Mouse (Mus musculus) CH12.LX (cell line): ENCODE data around the gene Ppp1r1a. TPM values are rescaled to one million over a fixed set of nuclear protein-coding genes. Genes with fewer than 3 reads are reported as not detected.
A peak's percentile ranks its signal among the peaks of the same experiment; 100 is the strongest.

Source experiments
- DNase-seq: peaks from one replicate; pipeline ENCODE4 v3.0.0-alpha.2; 2013; ENCODE audit errors: extremely low read depth
- H3K27ac ChIP-seq: 2 replicates; pipeline ENCODE4 v1.5.1; 2012; ENCODE audit warnings: low read depth, mild to moderate bottlenecking, control low read depth, moderate library complexity; ENCODE audit not compliant: insufficient read depth
- H3K27me3 ChIP-seq: replicated peaks from 2 replicates; pipeline ENCODE3; 2012; ENCODE audit warnings: inconsistent platforms
- H3K36me3 ChIP-seq, 2 experiments: replicated peaks in 1 of 2; 2 replicates each; pipeline versions ENCODE3 to v1.6.1; 2012; ENCODE audit warnings: inconsistent platforms in 1 of 2, low read length in 1 of 2, mild to moderate bottlenecking in 1 of 2, mixed read lengths in 1 of 2, moderate library complexity in 1 of 2; ENCODE audit not compliant: control insufficient read depth in 1 of 2, insufficient read depth in 1 of 2
- H3K4me1 ChIP-seq, 2 experiments: 2 replicates each; pipeline ENCODE4 v1.6.1; 2012; ENCODE audit warnings: inconsistent platforms in 1 of 2, moderate library complexity in 1 of 2; ENCODE audit not compliant: insufficient read depth in 2 of 2, control insufficient read depth in 1 of 2
- H3K4me2 ChIP-seq: 2 replicates; pipeline ENCODE4 v1.6.1; 2012; ENCODE audit warnings: low read depth, mild to moderate bottlenecking, control low read depth; ENCODE audit not compliant: poor library complexity, insufficient read depth, severe bottlenecking
- H3K4me3 ChIP-seq, 3 experiments: fragments of 150-350 bp in 1 of 3; sonication (generic) in 1 of 3; replicated peaks in 1 of 3; 2 replicates each; pipeline versions ENCODE3 to v1.5.1; 2011 to 2012; ENCODE audit warnings: low read depth in 2 of 3, low read length in 2 of 3, mild to moderate bottlenecking in 2 of 3, moderate library complexity in 2 of 3, control low read depth in 1 of 3, improper control_type of control experiment in 1 of 3, inconsistent platforms in 1 of 3, mixed read lengths in 1 of 3; ENCODE audit not compliant: poor library complexity in 1 of 3
- H3K79me2 ChIP-seq: replicated peaks from 2 replicates; pipeline ENCODE4 v1.6.1; 2012; ENCODE audit warnings: mild to moderate bottlenecking, moderate library complexity; ENCODE audit not compliant: control insufficient read depth, poor library complexity, insufficient read depth, severe bottlenecking; ENCODE audit errors: extremely low read depth
- H3K9ac ChIP-seq: 2 replicates; pipeline ENCODE4 v1.6.1; 2012; ENCODE audit warnings: low read depth, mild to moderate bottlenecking, control low read depth, moderate library complexity; ENCODE audit not compliant: insufficient read depth
- H3K9me3 ChIP-seq: replicated peaks from 2 replicates; pipeline ENCODE3; 2012; ENCODE audit warnings: low read length, inconsistent platforms, mixed read lengths
- CTCF ChIP-seq, 2 experiments: IDR thresholded peaks in 1 of 2; conservative IDR thresholded peaks in 1 of 2; 2 replicates each; pipeline ENCODE4 v1.5.1; 2011 to 2012; ENCODE audit warnings: low read depth in 2 of 2, low read length in 2 of 2, improper control_type of control experiment in 1 of 2, inconsistent platforms in 1 of 2, mild to moderate bottlenecking in 1 of 2, moderate library complexity in 1 of 2
- E2F4 ChIP-seq: IDR thresholded peaks from 2 replicates; pipeline ENCODE4 v1.6.1; 2011; ENCODE audit warnings: low read depth, low read length, improper control_type of control experiment; ENCODE audit not compliant: insufficient replicate concordance
- GABPA ChIP-seq: IDR thresholded peaks from 2 replicates; pipeline ENCODE4 v1.6.1; 2012; ENCODE audit warnings: low read depth, low read length, improper control_type of control experiment, inconsistent platforms; ENCODE audit not compliant: insufficient replicate concordance
- HCFC1 ChIP-seq: IDR thresholded peaks from 2 replicates; pipeline ENCODE4 v1.6.1; 2012; ENCODE audit warnings: low read depth, mild to moderate bottlenecking, inconsistent platforms, low read length, improper control_type of control experiment
- JUN ChIP-seq: IDR thresholded peaks from 2 replicates; pipeline ENCODE4 v1.6.1; 2011; ENCODE audit warnings: low read depth, mild to moderate bottlenecking, low read length, improper control_type of control experiment, moderate library complexity; ENCODE audit not compliant: insufficient read depth
- JUND ChIP-seq: conservative IDR thresholded peaks from 2 replicates; pipeline ENCODE4 v1.6.1; 2011; ENCODE audit warnings: low read depth, low read length, improper control_type of control experiment
- MEF2A ChIP-seq: IDR thresholded peaks from 2 replicates; pipeline ENCODE4 v1.6.1; 2014; ENCODE audit warnings: low read depth, mild to moderate bottlenecking, inconsistent platforms, low read length, improper control_type of control experiment, borderline replicate concordance
- NELFE ChIP-seq: IDR thresholded peaks from 2 replicates; pipeline ENCODE4 v1.6.1; 2011; ENCODE audit warnings: low read depth, low read length, improper control_type of control experiment
- POLR2A ChIP-seq: IDR thresholded peaks from 2 replicates; pipeline ENCODE4 v1.6.1; 2011; ENCODE audit warnings: low read depth, mild to moderate bottlenecking, improper control_type of control experiment, low read length
- POLR2AphosphoS2 ChIP-seq: IDR thresholded peaks from 2 replicates; pipeline ENCODE4 v1.6.1; 2011; ENCODE audit warnings: low read depth, low read length, improper control_type of control experiment
- RAD21 ChIP-seq: IDR thresholded peaks from 2 replicates; pipeline ENCODE4 v1.6.1; 2011; ENCODE audit warnings: low read depth, mild to moderate bottlenecking, low read length, improper control_type of control experiment, moderate library complexity
- SMC3 ChIP-seq: IDR thresholded peaks from 2 replicates; pipeline ENCODE4 v1.6.1; 2011; ENCODE audit warnings: low read depth, low read length, improper control_type of control experiment
- TBP ChIP-seq: conservative IDR thresholded peaks from 2 replicates; pipeline ENCODE4 v1.6.1; 2011; ENCODE audit warnings: low read depth, low read length, improper control_type of control experiment
- USF2 ChIP-seq: conservative IDR thresholded peaks from 2 replicates; pipeline ENCODE4 v1.6.1; 2011; ENCODE audit warnings: low read depth, low read length, improper control_type of control experiment
- ZC3H11A ChIP-seq: IDR thresholded peaks from 2 replicates; pipeline ENCODE4 v1.6.1; 2012; ENCODE audit warnings: low read depth, mild to moderate bottlenecking, inconsistent platforms, low read length, improper control_type of control experiment
- dilution Hi-C: fragments of 300-500 bp; cut with MboI; formaldehyde crosslinking; loops from 2 replicates; pipeline ENCODE4 v1.14.3; 2020; ENCODE audit warnings: low sequenced_read_pairs; ENCODE audit not compliant: extremely low pct_unique_long_range_greater_than_20kb, extremely low pct_ligation_motif_present
- in situ Hi-C: fragments of 300-500 bp; cut with MboI; formaldehyde crosslinking; loops from 3 replicates; pipeline ENCODE4 v1.14.3; 2019; ENCODE audit warnings: low sequenced_read_pairs, low pct_ligation_motif_present, low pct_unique_long_range_greater_than_20kb, mixed read lengths
- polyA plus RNA-seq: library from polyadenylated mRNA; unstranded; fragments of >175 nt; gene quantifications from 2 replicates; pipeline ENCODE4 v1.2.1, GENCODE M21; 2012; ENCODE audit warnings: low read depth; ENCODE audit not compliant: insufficient read length
- total RNA-seq, 2 experiments: library from RNA; depleted of rRNA; stranded (reverse); fragments of 300-350 nt in 1 of 2; fragments of >200 nt in 1 of 2; gene quantifications; 2 replicates each; pipeline ENCODE4 v1.2.3; 2012 to 2014

The Ppp1r1a gene
- total and polyA plus RNA-seq, 3 experiments: 0.59 TPM; not detected in 2

- dilution Hi-C loops (no loop called here), in situ Hi-C loops (no loop called here)
- TF ChIP-seq USF2: no peak
- TF ChIP-seq CTCF (conservative IDR thresholded peaks at IDR 0.05 in 1 of 2, IDR thresholded peaks at IDR 0.05 in 1 of 2; ENCODE audit: low read depth in 2 of 2, low read length in 2 of 2): peak in 1 of 2 experiments; percentile 55; a peak in 3 of 4 replicates
- peak; percentile 18 for TF ChIP-seq RAD21
- no peak for TF ChIP-seq POLR2A
- TF ChIP-seq JUN: no peak
- TF ChIP-seq E2F4: no peak
- TF ChIP-seq GABPA: no peak
- TF ChIP-seq ZC3H11A: no peak
- TF ChIP-seq SMC3: peak; percentile 16; the same call in 1 of the 2 replicates
- H3K9ac ChIP-seq: no peak overlapping the region
- H3K27ac ChIP-seq: no peak overlapping the region
- DNase-seq: no peak
- no peak overlapping the region for H3K4me2 ChIP-seq
- H3K4me3 ChIP-seq: no peak overlapping the region
- no peaks in the 10 kb centered on the region for H3K79me2 ChIP-seq
- H3K4me1 ChIP-seq: peaks cover 0 to 22% of the 10 kb centered on the region in 2 experiments; a peak in 2 of 4 replicates
- no peaks in the 10 kb centered on the region for H3K36me3 ChIP-seq
- no peaks in the 10 kb centered on the region for H3K27me3 ChIP-seq
- no peaks in the 10 kb centered on the region for H3K9me3 ChIP-seq
Measured at GRCm38 (mm10) chr15:103547983-103548382, 10.2 kb upstream of the Ppp1r1a start.

- in situ Hi-C loops (no loop called here), dilution Hi-C loops (no loop called here)
- peaks cover 0 to 1% of the 10 kb centered on the region in 2 experiments for H3K36me3 ChIP-seq
- H3K27me3 ChIP-seq: no peaks in the 10 kb centered on the region
- no peak overlapping the region for H3K4me3 ChIP-seq
- H3K79me2 ChIP-seq: no peaks in the 10 kb centered on the region
- no peak for DNase-seq
- no peaks in the 10 kb centered on the region for H3K9me3 ChIP-seq
- no peak overlapping the region for H3K27ac ChIP-seq
- TF ChIP-seq HCFC1: no peak
- no peak for TF ChIP-seq TBP
- no peak for TF ChIP-seq CTCF (conservative IDR thresholded peaks at IDR 0.05 in 1 of 2, IDR thresholded peaks at IDR 0.05 in 1 of 2; ENCODE audit: low read depth in 2 of 2, low read length in 2 of 2)
- TF ChIP-seq NELFE: no peak
- no peak for TF ChIP-seq POLR2AphosphoS2
- no peak for TF ChIP-seq JUN
- no peak for TF ChIP-seq SMC3
- no peak for TF ChIP-seq JUND
- no peaks in the 10 kb centered on the region for H3K4me1 ChIP-seq
- H3K4me2 ChIP-seq: no peak overlapping the region
- no peak overlapping the region for H3K9ac ChIP-seq
Measured at GRCm38 (mm10) chr15:103542526-103542925, 4.7 kb upstream of the Ppp1r1a start.

- Histone ChIP-seq H3K4me3 (no peak overlapping the region), H3K79me2 (no peaks in the 10 kb centered on the region), H3K9me3 (no peaks in the 10 kb centered on the region), H3K4me1 (no peaks in the 10 kb centered on the region), H3K27ac (no peak overlapping the region), H3K27me3 (no peaks in the 10 kb centered on the region), H3K4me2 (no peak overlapping the region), H3K9ac (no peak overlapping the region)
- dilution Hi-C loops: no loop called here
- in situ Hi-C loops: no loop called here
- no peak for DNase-seq
- no peak for TF ChIP-seq MEF2A
- TF ChIP-seq, all 38 proteins: peak for 0
- peaks cover 0 to 10% of the 10 kb centered on the region in 2 experiments for H3K36me3 ChIP-seq
Measured at GRCm38 (mm10) chr15:103540646-103541045, 2.8 kb upstream of the Ppp1r1a start.
